Mouse (Mus musculus): ENCODE results near the gene Akt1s1. TPM values are rescaled to one million over a fixed set of nuclear protein-coding genes. Genes with fewer than 3 reads are reported as not detected.

Gene Akt1s1
- polyA plus RNA-seq, 1 experiment from 2014 or later: 43.6 TPM

GRCm38 (mm10) chr7:44901230-44901722, 52.5 kb downstream of the Akt1s1 start:
- peak overlapping the region; percentile 46 for H3K4me2 ChIP-seq (replicated peaks; ENCODE audit: low read depth, low read length)
- no peaks in the 10 kb centered on the region for H3K27me3 ChIP-seq (ENCODE audit: control insufficient read depth, insufficient read depth, low read length)
- no peaks in the 10 kb centered on the region for H3K9me3 ChIP-seq (ENCODE audit: control insufficient read depth, low read depth, low read length)
- peak overlapping the region; percentile 23 for H3K4me3 ChIP-seq (ENCODE audit: low read depth, low read length)
- no peak overlapping the region for H3K27ac ChIP-seq (ENCODE audit: low read length)
- 9% methylated on average over 21 of the region's 21 CpGs for WGBS
- peaks cover 20% of the 10 kb centered on the region; the same call in 1 of the 2 replicates for H3K4me1 ChIP-seq (ENCODE audit: control insufficient read depth, insufficient read depth, low read length)
- peaks cover 48% of the 10 kb centered on the region for H3K36me3 ChIP-seq (ENCODE audit: control insufficient read depth, insufficient read depth, low read length)
- no peak overlapping the region; the same call in 1 of the 2 replicates for H3K9ac ChIP-seq (replicated peaks; ENCODE audit: low read depth, low read length)
- peak; percentile 25; the same call in 1 of the 2 replicates for ATAC-seq (ENCODE audit: insufficient number of reproducible peaks, insufficient read depth, low FRiP score, low read depth)

MicroRNAs within 50 kb of the gene (microRNA counts, 519-probe panel; counts per million panel counts)
- microRNA mmu-miR-707: not detected

Small RNA genes within 50 kb of the gene (microRNA-seq; reads per million reads assigned to microRNA genes)
- not detected for gene Mir707

Other genes with a start within 250 kb of the Akt1s1 start
- gene Myh14, start 178.1 kb upstream of the Akt1s1 start, polyA plus RNA-seq (2014; fragmentation: Nextera tagmentation; extraction: Ambion mirVana): 14.0 and 15.8 TPM in 2 replicates
- not detected in 2 replicates for gene Izumo2, start 140.2 kb upstream of the Akt1s1 start, polyA plus RNA-seq (2014; fragmentation: Nextera tagmentation; extraction: Ambion mirVana)
- gene Vrk3, start 100.6 kb upstream of the Akt1s1 start, polyA plus RNA-seq (2014; fragmentation: Nextera tagmentation; extraction: Ambion mirVana): 32.9 and 34.7 TPM in 2 replicates
- 1.9 and 3.0 TPM in 2 replicates for gene Zfp473, start 97.9 kb upstream of the Akt1s1 start, polyA plus RNA-seq (2014; fragmentation: Nextera tagmentation; extraction: Ambion mirVana)
- 54.2 and 56.6 TPM in 2 replicates for gene Nup62, start 32.9 kb upstream of the Akt1s1 start, polyA plus RNA-seq (2014; fragmentation: Nextera tagmentation; extraction: Ambion mirVana)
- gene Il4i1, start 32.6 kb upstream of the Akt1s1 start, polyA plus RNA-seq (2014; fragmentation: Nextera tagmentation; extraction: Ambion mirVana): 1.2 and 3.0 TPM in 2 replicates
- gene Atf5, start 32.3 kb upstream of the Akt1s1 start, polyA plus RNA-seq (2014; fragmentation: Nextera tagmentation; extraction: Ambion mirVana): 3.1 and 4.4 TPM in 2 replicates
- gene Tbc1d17, start 88 bp downstream of the Akt1s1 start, polyA plus RNA-seq (2014; fragmentation: Nextera tagmentation; extraction: Ambion mirVana): 64.6 and 71.8 TPM in 2 replicates
- gene Pnkp, start 8.1 kb downstream of the Akt1s1 start, polyA plus RNA-seq (2014; fragmentation: Nextera tagmentation; extraction: Ambion mirVana): 25.7 and 30.0 TPM in 2 replicates
- 377 and 384 TPM in 2 replicates for gene Ptov1, start 20.8 kb downstream of the Akt1s1 start, polyA plus RNA-seq (2014; fragmentation: Nextera tagmentation; extraction: Ambion mirVana)
- gene Med25, start 43.7 kb downstream of the Akt1s1 start, polyA plus RNA-seq (2014; fragmentation: Nextera tagmentation; extraction: Ambion mirVana): 65.2 and 79.4 TPM in 2 replicates
- gene Fuz, start 47.1 kb downstream of the Akt1s1 start, polyA plus RNA-seq (2014; fragmentation: Nextera tagmentation; extraction: Ambion mirVana): 25.8 and 26.4 TPM in 2 replicates
- 67.3 and 72.1 TPM in 2 replicates for gene Ap2a1, start 80.5 kb downstream of the Akt1s1 start, polyA plus RNA-seq (2014; fragmentation: Nextera tagmentation; extraction: Ambion mirVana)
- gene Tsks, start 94.2 kb downstream of the Akt1s1 start, polyA plus RNA-seq (2014; fragmentation: Nextera tagmentation; extraction: Ambion mirVana): 0.17 TPM in 2 replicates
- 24.7 and 25.0 TPM in 2 replicates for gene Cpt1c, start 125.9 kb downstream of the Akt1s1 start, polyA plus RNA-seq (2014; fragmentation: Nextera tagmentation; extraction: Ambion mirVana)
- gene Prmt1, start 137.6 kb downstream of the Akt1s1 start, polyA plus RNA-seq (2014; fragmentation: Nextera tagmentation; extraction: Ambion mirVana): 165 and 186 TPM in 2 replicates
- gene Irf3, start 148.7 kb downstream of the Akt1s1 start, polyA plus RNA-seq (2014; fragmentation: Nextera tagmentation; extraction: Ambion mirVana): 89.2 and 96.0 TPM in 2 replicates
- gene Bcl2l12, start 149.7 kb downstream of the Akt1s1 start, polyA plus RNA-seq (2014; fragmentation: Nextera tagmentation; extraction: Ambion mirVana): 60.6 and 62.9 TPM in 2 replicates
- gene Scaf1, start 167.4 kb downstream of the Akt1s1 start, polyA plus RNA-seq (2014; fragmentation: Nextera tagmentation; extraction: Ambion mirVana): 48.9 and 49.8 TPM in 2 replicates
- 71.0 and 75.0 TPM in 2 replicates for gene Rras, start 169.0 kb downstream of the Akt1s1 start, polyA plus RNA-seq (2014; fragmentation: Nextera tagmentation; extraction: Ambion mirVana)
- 13.7 and 17.8 TPM in 2 replicates for gene Prr12, start 203.9 kb downstream of the Akt1s1 start, polyA plus RNA-seq (2014; fragmentation: Nextera tagmentation; extraction: Ambion mirVana)
- 58.9 and 63.6 TPM in 2 replicates for gene Nosip, start 213.4 kb downstream of the Akt1s1 start, polyA plus RNA-seq (2014; fragmentation: Nextera tagmentation; extraction: Ambion mirVana)
- gene Prrg2, start 213.7 kb downstream of the Akt1s1 start, polyA plus RNA-seq (2014; fragmentation: Nextera tagmentation; extraction: Ambion mirVana): 20.7 and 20.9 TPM in 2 replicates
- 418 and 432 TPM in 2 replicates for gene Rcn3, start 243.2 kb downstream of the Akt1s1 start, polyA plus RNA-seq (2014; fragmentation: Nextera tagmentation; extraction: Ambion mirVana)